Mouse (Mus musculus) embryonic fibroblast, embryonic 13.5 days (primary cell): Measurements from ENCODE around the gene Ehhadh.

Experiments used
- CTCF ChIP-seq: IDR thresholded peaks from 2 replicates; pipeline ENCODE4 v1.5.1; 2011; ENCODE audit warnings: mild to moderate bottlenecking, control low read depth, low read length, moderate library complexity, borderline replicate concordance; ENCODE audit not compliant: insufficient read depth
- POLR2A ChIP-seq: IDR thresholded peaks from 2 replicates; pipeline ENCODE4 v1.6.1; 2011; ENCODE audit warnings: low read depth, mild to moderate bottlenecking, control low read depth, low read length, moderate library complexity

DNA sequence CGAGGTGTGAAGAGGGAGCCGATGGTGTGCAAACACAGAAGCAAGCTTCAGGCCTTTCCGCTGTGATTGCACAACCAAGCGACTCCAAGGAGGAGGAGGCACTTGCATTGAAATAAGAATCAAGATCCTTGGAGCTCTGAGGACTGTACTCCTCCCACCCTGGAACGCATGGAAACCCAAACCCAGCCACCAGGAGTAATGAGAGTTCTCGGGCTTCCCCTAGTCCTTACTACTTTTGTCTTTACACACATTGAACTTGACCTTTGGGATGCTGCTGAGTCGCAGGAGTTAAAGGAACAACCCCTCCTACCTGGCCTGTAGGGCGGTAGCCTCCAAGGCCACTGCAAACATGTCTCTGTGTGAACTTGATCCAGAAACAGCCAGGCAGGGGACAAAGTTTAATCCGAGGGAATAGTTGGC is 38.0 kb upstream of the Ehhadh start:
- TF ChIP-seq CTCF (no peak), POLR2A (no peak)
